Mouse (Mus musculus): ENCODE measurements around the gene Racgap1. TPM values are rescaled to one million over a fixed set of nuclear protein-coding genes. Genes with fewer than 3 reads are reported as not detected.

The Racgap1 gene
- polyA plus RNA-seq, 1 experiment from 2014 or later: 139 TPM

GRCm38 (mm10) chr15:99614753-99615152 is 36.7 kb downstream of the Racgap1 start:
- Histone ChIP-seq H3K4me1 (replicated peaks) (peaks cover 23% of the 10 kb centered on the region), H3K9me3 (no peaks in the 10 kb centered on the region), H3K27me3 (peaks cover 30% of the 10 kb centered on the region), H3K4me2 (no peak overlapping the region), H3K9ac (replicated peaks) (no peak overlapping the region), H3K4me3 (replicated peaks) (no peak overlapping the region), H3K36me3 (peaks cover 4% of the 10 kb centered on the region; the same call in 1 of the 2 replicates), H3K27ac (no peak overlapping the region)
- 8% methylated on average over 12 of the region's 12 CpGs for WGBS
- no peak for ATAC-seq (ENCODE audit: insufficient number of reproducible peaks, insufficient read depth, low FRiP score, low TSS enrichment, low read depth)

GRCm38 (mm10) chr15:99614273-99614672 is 37.2 kb downstream of the Racgap1 start:
- H3K27me3 ChIP-seq: peaks cover 30% of the 10 kb centered on the region
- no peak for ATAC-seq (ENCODE audit: insufficient number of reproducible peaks, insufficient read depth, low FRiP score, low TSS enrichment, low read depth)
- H3K4me3 ChIP-seq (replicated peaks): no peak overlapping the region
- no peak overlapping the region for H3K27ac ChIP-seq
- WGBS: 76% methylated on average over 13 of the region's 13 CpGs
- H3K9ac ChIP-seq (replicated peaks): no peak overlapping the region
- no peaks in the 10 kb centered on the region; the same call in 1 of the 2 replicates for H3K36me3 ChIP-seq
- H3K9me3 ChIP-seq: no peaks in the 10 kb centered on the region
- no peak overlapping the region for H3K4me2 ChIP-seq
- H3K4me1 ChIP-seq (replicated peaks): peaks cover 23% of the 10 kb centered on the region

DNA sequence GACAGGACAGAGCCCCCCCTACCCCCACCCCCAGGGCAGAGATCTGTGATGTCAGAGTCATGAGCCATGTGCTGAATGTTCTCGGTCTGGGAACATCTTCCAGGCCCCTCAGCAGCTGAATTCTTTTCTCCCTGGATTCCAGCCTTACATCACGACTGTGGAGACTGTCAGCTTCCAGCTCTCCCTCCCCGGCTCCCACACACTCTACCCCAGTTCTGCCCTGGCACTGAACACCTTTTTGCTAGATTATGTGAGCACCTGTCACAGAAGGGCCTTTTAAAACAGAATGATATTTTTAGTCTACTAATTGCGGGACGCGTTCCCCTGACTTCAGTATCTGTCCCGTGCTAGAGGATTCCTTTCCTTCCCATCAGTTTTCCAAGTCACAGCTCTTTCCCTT is 39.9 kb downstream of the Racgap1 start:
- Histone ChIP-seq H3K27ac (no peak overlapping the region), H3K9ac (replicated peaks) (no peak overlapping the region), H3K27me3 (peaks cover 30% of the 10 kb centered on the region), H3K4me2 (no peak overlapping the region), H3K36me3 (no peaks in the 10 kb centered on the region), H3K9me3 (no peaks in the 10 kb centered on the region), H3K4me3 (replicated peaks) (no peak overlapping the region), H3K4me1 (replicated peaks) (peaks cover 45% of the 10 kb centered on the region)
- ATAC-seq (ENCODE audit: insufficient number of reproducible peaks, insufficient read depth, low FRiP score, low TSS enrichment, low read depth): no peak
- 64% methylated on average over 7 of the region's 7 CpGs for WGBS

- no peak overlapping the region for H3K4me2 ChIP-seq
- peaks cover 26% of the 10 kb centered on the region for H3K27me3 ChIP-seq
- H3K27ac ChIP-seq: no peak overlapping the region
- H3K36me3 ChIP-seq: no peaks in the 10 kb centered on the region
- WGBS: 79% methylated on average over 13 of the region's 13 CpGs
- H3K4me3 ChIP-seq (replicated peaks): no peak overlapping the region
- H3K9ac ChIP-seq (replicated peaks): no peak overlapping the region
- no peaks in the 10 kb centered on the region for H3K9me3 ChIP-seq
- ATAC-seq (ENCODE audit: insufficient number of reproducible peaks, insufficient read depth, low FRiP score, low TSS enrichment, low read depth): no peak
- H3K4me1 ChIP-seq (replicated peaks): peaks cover 30% of the 10 kb centered on the region
Measured at GRCm38 (mm10) chr15:99608382-99609125, 42.9 kb downstream of the Racgap1 start.

DNA sequence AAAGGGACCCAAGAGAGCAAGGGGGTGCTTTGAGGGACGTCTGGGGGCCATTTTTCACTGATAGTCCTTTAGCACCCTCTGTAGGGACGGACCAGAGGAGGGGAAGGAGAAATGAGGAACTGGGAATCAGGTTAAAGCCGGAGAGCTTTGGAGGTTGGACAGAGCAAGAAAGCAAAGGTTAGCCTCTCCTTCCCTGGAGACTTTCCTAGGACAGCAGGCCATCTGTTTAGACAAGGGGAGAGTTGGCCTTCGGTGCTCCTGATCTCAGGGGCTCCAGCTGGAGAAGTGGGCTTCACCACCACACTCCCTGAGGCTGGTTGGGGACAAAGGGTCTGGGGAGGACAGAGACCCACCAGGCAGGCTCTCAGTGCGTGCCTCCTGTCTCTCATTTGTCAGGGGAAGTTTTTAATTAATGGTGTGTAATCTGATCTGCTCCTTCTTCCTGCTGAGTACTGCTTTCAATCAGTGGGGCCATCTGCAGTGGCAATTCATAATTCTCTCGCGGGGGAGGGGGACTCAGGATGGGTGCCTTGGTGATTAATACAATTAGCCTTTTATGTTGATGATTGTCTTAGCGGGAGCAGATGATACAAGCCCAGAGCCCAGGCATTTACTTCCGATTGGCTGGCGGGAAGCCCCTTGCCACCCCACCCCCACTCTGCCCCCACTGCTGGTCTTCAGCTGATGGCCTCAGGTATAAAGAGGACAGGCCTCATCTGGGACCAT is 43.9 kb downstream of the Racgap1 start:
- H3K27me3 ChIP-seq: peaks cover 31% of the 10 kb centered on the region
- no peak overlapping the region for H3K9ac ChIP-seq (replicated peaks)
- WGBS: 14% methylated on average over 10 of the region's 10 CpGs
- no peak overlapping the region for H3K27ac ChIP-seq
- H3K36me3 ChIP-seq: no peaks in the 10 kb centered on the region
- no peak overlapping the region for H3K4me3 ChIP-seq (replicated peaks)
- no peak overlapping the region for H3K4me2 ChIP-seq
- no peaks in the 10 kb centered on the region for H3K9me3 ChIP-seq
- ATAC-seq (ENCODE audit: insufficient number of reproducible peaks, insufficient read depth, low FRiP score, low TSS enrichment, low read depth): no peak
- H3K4me1 ChIP-seq (replicated peaks): peaks cover 30% of the 10 kb centered on the region

DNA sequence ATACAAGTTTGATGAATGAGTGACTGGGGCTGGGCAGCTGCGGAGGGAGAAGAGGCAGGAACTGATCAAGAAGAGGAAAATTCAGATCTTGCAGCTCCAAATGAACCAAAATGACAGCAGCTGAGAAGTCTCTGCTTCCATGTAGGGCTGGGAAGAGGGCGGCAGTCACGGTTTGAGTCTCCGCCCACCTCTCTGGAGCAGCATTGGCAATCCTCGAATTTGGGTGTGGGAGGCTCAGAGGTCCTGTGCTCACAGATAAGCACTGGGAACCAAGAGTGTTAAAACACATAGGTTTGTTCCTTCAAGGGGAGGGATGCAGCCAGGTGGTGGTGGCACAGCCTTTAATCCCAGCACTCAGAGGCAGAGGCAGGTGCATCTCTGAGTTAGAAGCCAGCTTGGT is 44.9 kb downstream of the Racgap1 start:
- no peak overlapping the region for H3K4me3 ChIP-seq (replicated peaks)
- peaks cover 36% of the 10 kb centered on the region for H3K4me1 ChIP-seq (replicated peaks)
- H3K27ac ChIP-seq: no peak overlapping the region
- H3K36me3 ChIP-seq: no peaks in the 10 kb centered on the region
- H3K9me3 ChIP-seq: no peaks in the 10 kb centered on the region
- ATAC-seq (ENCODE audit: insufficient number of reproducible peaks, insufficient read depth, low FRiP score, low TSS enrichment, low read depth): no peak
- no peak overlapping the region for H3K4me2 ChIP-seq
- H3K27me3 ChIP-seq: peaks cover 37% of the 10 kb centered on the region
- 31% methylated on average over 5 of the region's 5 CpGs for WGBS
- no peak overlapping the region for H3K9ac ChIP-seq (replicated peaks)

DNA sequence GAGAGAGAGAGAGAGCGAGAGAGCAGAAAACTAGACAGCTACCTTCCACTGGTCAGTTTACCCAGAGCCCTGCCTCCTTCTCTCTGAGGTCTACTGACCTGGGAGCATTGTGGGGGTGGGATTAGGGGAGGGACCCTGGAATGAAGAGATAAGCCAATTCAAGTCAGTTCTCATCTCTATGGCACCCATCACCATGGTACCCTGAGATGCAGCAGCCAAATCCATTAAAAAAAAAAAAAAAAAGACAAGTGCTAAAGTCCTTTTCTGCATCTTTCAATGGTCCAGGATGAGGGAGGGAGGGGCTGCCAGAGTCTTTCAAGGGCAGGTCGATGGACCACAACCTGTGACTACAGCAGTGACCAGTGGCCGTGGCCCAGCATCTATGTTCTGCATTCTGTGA is 45.9 kb downstream of the Racgap1 start:
- Histone ChIP-seq H3K27me3 (peaks cover 38% of the 10 kb centered on the region), H3K4me1 (replicated peaks) (peaks cover 32% of the 10 kb centered on the region)

GRCm38 (mm10) chr15:99603216-99603615 is 48.2 kb downstream of the Racgap1 start:
- whole genome bisulfite sequencing: 75% methylated on average over 7 of the region's 7 CpGs
- Histone ChIP-seq H3K4me2 (no peak overlapping the region), H3K27me3 (peaks cover 54% of the 10 kb centered on the region), H3K36me3 (no peaks in the 10 kb centered on the region), H3K4me3 (replicated peaks) (no peak overlapping the region), H3K27ac (no peak overlapping the region; the same call in 1 of the 2 replicates), H3K9me3 (no peaks in the 10 kb centered on the region), H3K4me1 (replicated peaks) (peaks cover 25% of the 10 kb centered on the region), H3K9ac (replicated peaks) (no peak overlapping the region)
- no peak for ATAC-seq (ENCODE audit: insufficient number of reproducible peaks, insufficient read depth, low FRiP score, low TSS enrichment, low read depth)

More for the DNA sequence above, 45.9 kb downstream of the Racgap1 start:
- Histone ChIP-seq H3K4me2 (no peak overlapping the region), H3K9me3 (no peaks in the 10 kb centered on the region), H3K9ac (replicated peaks) (no peak overlapping the region), H3K36me3 (no peaks in the 10 kb centered on the region), H3K27ac (no peak overlapping the region), H3K4me3 (replicated peaks) (no peak overlapping the region)
- ATAC-seq (ENCODE audit: insufficient number of reproducible peaks, insufficient read depth, low FRiP score, low TSS enrichment, low read depth): no peak
- 79% methylated on average over 3 of the region's 3 CpGs for WGBS

- Histone ChIP-seq H3K36me3 (no peaks in the 10 kb centered on the region), H3K4me2 (no peak overlapping the region), H3K9ac (replicated peaks) (no peak overlapping the region), H3K27ac (no peak overlapping the region), H3K27me3 (peaks cover 63% of the 10 kb centered on the region), H3K9me3 (no peaks in the 10 kb centered on the region), H3K4me1 (replicated peaks) (peaks cover 19% of the 10 kb centered on the region), H3K4me3 (replicated peaks) (no peak overlapping the region)
- no peak for ATAC-seq (ENCODE audit: insufficient number of reproducible peaks, insufficient read depth, low FRiP score, low TSS enrichment, low read depth)
- 70% methylated on average over 17 of the region's 17 CpGs for WGBS
Measured at GRCm38 (mm10) chr15:99602206-99602820, 49.1 kb downstream of the Racgap1 start.

DNA sequence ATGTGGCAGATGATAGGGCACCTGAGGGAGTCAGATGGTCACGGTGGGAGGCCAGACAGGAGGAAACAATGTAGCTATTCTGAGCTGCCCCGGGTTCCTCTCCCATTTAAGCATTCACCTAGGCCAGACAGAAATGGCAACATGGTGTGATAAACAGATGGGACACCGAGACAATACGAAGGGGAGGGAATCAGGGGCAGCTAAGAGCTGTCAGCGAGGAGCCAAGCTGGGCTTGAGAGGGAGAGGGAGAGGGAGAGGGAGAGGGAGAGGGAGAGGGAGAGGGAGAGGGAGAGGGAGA is 49.7 kb downstream of the Racgap1 start:
- ATAC-seq (ENCODE audit: insufficient number of reproducible peaks, insufficient read depth, low FRiP score, low TSS enrichment, low read depth): no peak
- 26% methylated on average over 5 of the region's 5 CpGs for WGBS
- Histone ChIP-seq H3K9ac (replicated peaks) (no peak overlapping the region), H3K9me3 (no peaks in the 10 kb centered on the region), H3K4me3 (replicated peaks) (no peak overlapping the region), H3K27me3 (peaks cover 67% of the 10 kb centered on the region), H3K4me1 (replicated peaks) (peaks cover 16% of the 10 kb centered on the region), H3K36me3 (no peaks in the 10 kb centered on the region), H3K4me2 (no peak overlapping the region), H3K27ac (no peak overlapping the region)

GRCm38 (mm10) chr15:99600986-99601822 is 50.3 kb downstream of the Racgap1 start, which contains the start of gene Aqp6:
Aqp6 (plus strand) TSS chr15:99601400.
- Histone ChIP-seq H3K4me2 (no peak within 1 kb of the TSS), H3K4me1 (replicated peaks) (peaks cover 16% of the 10 kb centered on the region), H3K27me3 (peaks cover 67% of the 10 kb centered on the region), H3K36me3 (no peaks in the 10 kb centered on the region), H3K27ac (no peak within 1 kb of the TSS), H3K9ac (replicated peaks) (0 out of 2 replicates have a peak within 1 kb of the TSS, but pooled peaks have one; percentile 4), H3K4me3 (replicated peaks) (no peak within 1 kb of the TSS), H3K9me3 (no peaks in the 10 kb centered on the region)
- 63% methylated on average over 22 of the region's 22 CpGs for WGBS
- ATAC-seq (ENCODE audit: insufficient number of reproducible peaks, insufficient read depth, low FRiP score, low TSS enrichment, low read depth): no peak

All from limb, embryonic 12.5 days (tissue).